Mouse (Mus musculus) heart, postnatal 0 days (tissue): ENCODE results near the gene Ubiad1. TPM values are rescaled to one million over a fixed set of nuclear protein-coding genes. Genes with fewer than 3 reads are reported as not detected.

Experiments used
- ATAC-seq: fragments of 200-750 bp; cut with Nextera tagmentation; 2 replicates; pipeline ENCODE4 v1.8.0; 2017; ENCODE audit warnings: low read depth, moderate number of reproducible peaks, moderate library complexity; ENCODE audit not compliant: insufficient read depth
- DNase-seq: peaks from one replicate; pipeline ENCODE4 v3.0.0-alpha.2; 2016; ENCODE audit warnings: low spot score
- H3K27ac ChIP-seq: fragments of 300-500 bp; sonication (generic); 2 replicates; pipeline ENCODE4 v1.5.1; 2014; ENCODE audit warnings: low read depth, mild to moderate bottlenecking
- H3K27me3 ChIP-seq: fragments of 300-500 bp; sonication (generic); 2 replicates; pipeline ENCODE4 v1.6.1; 2014; ENCODE audit warnings: low read length, mixed read lengths; ENCODE audit not compliant: control insufficient read depth, insufficient read depth
- H3K36me3 ChIP-seq: fragments of 300-500 bp; sonication (generic); replicated peaks from 2 replicates; pipeline ENCODE4 v1.6.1; 2014; ENCODE audit warnings: low read length, mixed read lengths; ENCODE audit not compliant: control insufficient read depth, insufficient read depth
- H3K4me1 ChIP-seq: fragments of 300-500 bp; sonication (generic); 2 replicates; pipeline ENCODE4 v1.6.1; 2014; ENCODE audit warnings: antibody characterized with exemption; ENCODE audit not compliant: control insufficient read depth, insufficient read depth
- H3K4me2 ChIP-seq: fragments of 300-500 bp; sonication (generic); 2 replicates; pipeline ENCODE4 v1.6.1; 2014; ENCODE audit warnings: low read depth, mild to moderate bottlenecking, low read length, moderate library complexity
- H3K4me3 ChIP-seq: fragments of 300-500 bp; sonication (generic); 2 replicates; pipeline ENCODE4 v1.5.1; 2014; ENCODE audit warnings: low read depth, low read length
- H3K9ac ChIP-seq: fragments of 300-500 bp; sonication (generic); replicated peaks from 2 replicates; pipeline ENCODE4 v1.6.1; 2014; ENCODE audit warnings: low read depth, low read length, mixed read lengths
- H3K9me3 ChIP-seq: fragments of 300-500 bp; sonication (generic); replicated peaks from 2 replicates; pipeline ENCODE4 v1.6.1; 2016; ENCODE audit warnings: low read length; ENCODE audit not compliant: control insufficient read depth
- CTCF ChIP-seq: IDR thresholded peaks from 2 replicates; pipeline ENCODE4 v1.5.1; 2016; ENCODE audit warnings: antibody characterized with exemption, control low read depth, low read depth
- EP300 ChIP-seq: IDR thresholded peaks from 2 replicates; pipeline ENCODE4 v1.6.1; 2016; ENCODE audit warnings: antibody characterized with exemption, low read depth
- WGBS: fragments of 180-500 bp; shearing (Covaris S2); extraction: QIAGEN DNeasy Blood & Tissue Kit; methylation state at CpG from one replicate; pipeline ENCODE4 v1.1.7; 2014; 5-methylcytosine and 5-hydroxymethylcytosine counted together
- polyA plus RNA-seq: library from polyadenylated mRNA; unstranded; fragments of >200 nt; fragmentation: Nextera tagmentation; extraction: Ambion mirVana; gene quantifications from 2 replicates; pipeline ENCODE4 v1.2.1, GENCODE M21; 2015
- total RNA-seq: library from RNA; depleted of rRNA; stranded (reverse); fragments of >200 nt; gene quantifications from 2 replicates; pipeline ENCODE4 v1.2.3, GENCODE M21; 2014; ENCODE audit warnings: low replicate concordance

Gene Ubiad1
- total and polyA plus RNA-seq, 2 experiments from 2014 or later = 19.6 to 32.4 TPM

DNA sequence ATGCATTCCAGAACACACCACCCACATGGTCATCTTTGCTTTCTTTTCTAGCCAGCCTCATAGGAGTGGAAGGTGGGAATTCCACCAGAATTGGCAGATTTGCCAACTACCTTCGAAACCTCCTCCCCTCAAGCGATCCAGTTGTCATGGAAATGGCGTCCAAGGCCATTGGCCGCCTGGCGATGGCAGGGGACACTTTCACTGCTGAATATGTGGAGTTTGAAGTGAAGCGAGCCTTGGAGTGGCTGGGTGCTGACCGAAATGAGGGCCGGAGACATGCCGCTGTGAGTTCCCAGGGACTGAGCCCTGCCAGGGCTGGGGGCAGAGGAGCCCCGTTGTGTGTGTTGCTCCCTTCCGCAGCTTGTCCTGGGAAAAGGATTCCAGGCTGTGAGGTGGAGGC lies 9.1 kb upstream of the Ubiad1 start:
- TF ChIP-seq CTCF (no peak), EP300 (no peak)
- no peak for ATAC-seq
- WGBS = 89% methylated on average over 11 of the region's 11 CpGs

DNA sequence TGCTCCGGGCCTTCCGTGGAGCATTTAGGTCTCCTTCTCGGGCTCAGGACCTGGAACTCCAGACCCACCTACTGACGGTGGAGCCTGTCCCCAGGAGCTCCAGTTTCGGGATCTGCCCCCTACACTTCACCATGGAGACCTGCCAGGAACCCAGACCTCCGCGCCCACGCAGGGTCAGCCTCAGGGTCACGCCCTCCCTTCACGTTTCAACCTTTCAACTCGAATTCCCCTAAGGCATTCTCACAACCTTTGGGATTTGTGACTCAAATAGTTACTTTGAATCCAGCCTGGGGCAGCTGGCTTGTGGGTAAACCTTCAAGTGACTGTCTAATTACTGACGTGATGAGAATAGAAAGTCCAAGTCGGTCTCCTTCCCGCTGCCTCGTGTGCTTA lies 4.3 kb upstream of the Ubiad1 start:
- H3K9ac ChIP-seq = peak overlapping the region; percentile 80
- DNase-seq (peak; percentile 43), ATAC-seq (peak; percentile 13; the same call in 1 of the 2 replicates)
- peaks cover 18% of the 10 kb centered on the region for H3K4me1 ChIP-seq
- H3K36me3 ChIP-seq = peaks cover 19% of the 10 kb centered on the region
- 0% methylated on average over 15 of the region's 15 CpGs for WGBS
- H3K27me3 ChIP-seq = no peaks in the 10 kb centered on the region
- peak overlapping the region; percentile 76 for H3K27ac ChIP-seq
- TF ChIP-seq CTCF (no peak), EP300 (no peak)
- no peaks in the 10 kb centered on the region for H3K9me3 ChIP-seq
- peak overlapping the region; percentile 79 for H3K4me2 ChIP-seq
- peak overlapping the region; percentile 81 for H3K4me3 ChIP-seq

More for the DNA sequence above, 9.1 kb upstream of the Ubiad1 start:
- H3K9me3 ChIP-seq = no peaks in the 10 kb centered on the region
- no peak overlapping the region for H3K27ac ChIP-seq
- DNase-seq = no peak
- H3K36me3 ChIP-seq = peaks cover 68% of the 10 kb centered on the region
- H3K27me3 ChIP-seq = no peaks in the 10 kb centered on the region
- no peak overlapping the region for H3K9ac ChIP-seq
- H3K4me2 ChIP-seq = no peak overlapping the region
- peaks cover 7% of the 10 kb centered on the region; the same call in 1 of the 2 replicates for H3K4me1 ChIP-seq
- no peak overlapping the region for H3K4me3 ChIP-seq

DNA sequence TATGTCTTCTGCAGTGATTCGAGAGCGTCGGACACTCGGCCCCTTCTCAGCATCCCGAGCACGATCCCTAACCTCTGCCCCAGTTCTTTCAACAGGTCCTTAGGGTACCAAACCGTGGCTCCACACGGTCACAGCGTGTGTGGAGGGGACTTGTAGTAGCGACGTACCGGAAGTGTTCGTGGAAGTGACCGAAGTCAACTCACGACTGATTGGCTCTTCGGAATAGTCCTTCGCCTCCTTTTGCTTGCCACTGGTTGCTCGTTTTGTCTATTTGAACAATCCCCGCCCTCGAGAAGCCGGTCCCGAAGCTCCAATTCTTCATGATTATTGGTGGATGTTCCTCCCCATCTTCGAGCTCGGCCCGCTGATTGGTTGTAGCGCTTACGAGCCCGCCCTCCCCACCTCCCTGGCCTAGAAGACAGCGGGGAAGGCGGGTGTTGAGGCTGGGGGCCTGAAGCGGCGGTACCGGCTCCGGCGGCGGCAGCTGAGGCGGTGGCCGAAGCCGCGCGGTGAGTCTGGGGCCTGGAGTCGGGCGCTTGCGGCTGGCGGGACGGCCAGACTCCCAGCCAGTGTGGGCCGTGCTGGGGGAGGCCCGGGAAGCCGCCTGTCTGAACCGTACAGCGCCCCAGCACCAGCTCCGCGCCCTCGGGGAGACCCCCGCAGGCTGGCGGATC lies 3.7 kb upstream of the Ubiad1 start, which contains the start of gene Mtor:
Gene Mtor (plus strand): TSS at position 433 of the 674 bp plus-strand sequence.
- WGBS = under 1% methylated on average over 48 of the region's 56 CpGs
- DNase-seq (peak; percentile 99), ATAC-seq (peak; percentile 93)
- Histone ChIP-seq H3K4me2 (peak within 1 kb of the TSS; percentile 79), H3K4me1 (peaks cover 23% of the 10 kb centered on the region), H3K27me3 (no peaks in the 10 kb centered on the region), H3K9ac (peak within 1 kb of the TSS; percentile 80), H3K27ac (peak within 1 kb of the TSS; percentile 76), H3K4me3 (peak within 1 kb of the TSS; percentile 81), H3K36me3 (peaks cover 14% of the 10 kb centered on the region), H3K9me3 (no peaks in the 10 kb centered on the region)
- TF ChIP-seq EP300 = no peak
- TF ChIP-seq CTCF = no peak

DNA sequence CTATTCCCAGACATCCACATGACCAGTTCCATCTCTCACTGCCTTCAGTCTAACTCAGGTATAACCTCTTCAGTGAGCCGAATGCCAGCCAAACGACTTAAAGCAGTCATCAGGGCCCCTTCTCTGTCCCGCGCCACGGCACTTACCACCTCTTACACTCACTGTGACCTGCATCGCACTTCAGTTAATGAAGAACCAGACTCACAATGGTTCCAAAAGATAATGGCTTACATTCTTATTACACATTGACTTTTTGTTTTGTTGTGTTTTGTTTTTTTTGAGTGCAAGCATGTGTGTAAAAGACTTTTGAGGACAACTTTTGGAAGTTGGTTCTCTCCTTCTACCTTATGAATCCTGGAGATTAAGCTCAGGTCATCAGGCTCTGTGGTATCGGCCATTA lies 2.0 kb downstream of the Ubiad1 start:
- no peak overlapping the region for H3K27ac ChIP-seq
- WGBS = 82% methylated on average over 7 of the region's 7 CpGs
- no peak overlapping the region for H3K9ac ChIP-seq
- H3K9me3 ChIP-seq = no peaks in the 10 kb centered on the region
- no peak for DNase-seq
- ATAC-seq = no peak
- no peaks in the 10 kb centered on the region for H3K36me3 ChIP-seq
- no peak overlapping the region for H3K4me3 ChIP-seq
- H3K4me2 ChIP-seq = peak overlapping the region; percentile 21; the same call in 1 of the 2 replicates
- no peaks in the 10 kb centered on the region for H3K27me3 ChIP-seq
- H3K4me1 ChIP-seq = peaks cover 15% of the 10 kb centered on the region
- TF ChIP-seq EP300 (no peak), CTCF (no peak)

DNA sequence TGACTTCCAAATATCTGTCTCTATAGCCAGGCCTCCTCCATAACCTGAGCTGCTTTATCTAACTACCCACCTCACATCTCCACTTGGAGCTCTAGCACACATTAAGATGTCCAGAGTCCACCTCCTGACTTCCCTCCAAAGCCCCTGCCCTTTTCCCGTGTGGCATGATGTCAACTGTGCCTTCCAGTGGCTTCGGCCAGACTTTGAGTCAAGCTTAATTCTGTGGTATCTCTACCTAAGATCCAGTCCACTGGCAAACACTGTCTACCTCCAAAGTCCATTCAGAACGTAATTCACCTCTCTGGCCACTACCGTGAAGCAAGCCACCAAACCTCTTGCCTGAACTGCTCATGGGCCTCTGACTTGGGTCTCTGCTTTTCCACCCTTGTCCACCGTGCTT lies 2.6 kb downstream of the Ubiad1 start:
- H3K9me3 ChIP-seq = no peaks in the 10 kb centered on the region
- H3K4me1 ChIP-seq = peaks cover 14% of the 10 kb centered on the region
- TF ChIP-seq EP300 (no peak), CTCF (no peak)
- no peaks in the 10 kb centered on the region for H3K36me3 ChIP-seq
- ATAC-seq (no peak), DNase-seq (no peak)
- WGBS = 72% methylated on average over 5 of the region's 5 CpGs
- no peaks in the 10 kb centered on the region for H3K27me3 ChIP-seq
- no peak overlapping the region for H3K4me3 ChIP-seq
- no peak overlapping the region for H3K9ac ChIP-seq
- no peak overlapping the region for H3K27ac ChIP-seq
- peak overlapping the region; percentile 21; the same call in 1 of the 2 replicates for H3K4me2 ChIP-seq
